Mouse (Mus musculus) lung, adult 2 months (tissue): ENCODE measurements around the gene Ric1. TPM values are rescaled to one million over a fixed set of nuclear protein-coding genes. Genes with fewer than 3 reads are reported as not detected.
A peak's percentile ranks its signal among the peaks of the same experiment; 100 is the strongest.

ENCODE experiments used
- DNase-seq: peaks from one replicate; pipeline ENCODE4 v3.0.0; 2022
- H3K4me1 ChIP-seq: fragments of 200-500 bp; 2 replicates; pipeline ENCODE4 v1.6.1; 2011; ENCODE audit warnings: low read length; ENCODE audit not compliant: control insufficient read depth, insufficient read depth
- H3K4me3 ChIP-seq: fragments of 200-500 bp; replicated peaks from 2 replicates; pipeline ENCODE3; 2011; ENCODE audit warnings: low read depth, mild to moderate bottlenecking, control low read depth, low read length; ENCODE audit errors: extremely low read depth
- CTCF ChIP-seq: fragments of 200-500 bp; IDR thresholded peaks from 2 replicates; pipeline ENCODE4 v1.5.1; 2011; ENCODE audit warnings: mild to moderate bottlenecking, low read length, control low read depth; ENCODE audit not compliant: insufficient read depth
- POLR2A ChIP-seq: fragments of 200-500 bp; IDR thresholded peaks from 2 replicates; pipeline ENCODE4 v1.6.1; 2011; ENCODE audit warnings: low read depth, mild to moderate bottlenecking, control low read depth, low read length, borderline replicate concordance; ENCODE audit errors: extremely low read depth
- WGBS: fragments of 180-500 bp; shearing (Covaris S2); methylation state at CpG from one replicate; pipeline ENCODE4 v1.1.7; 2018; 5-methylcytosine and 5-hydroxymethylcytosine counted together
- polyA plus RNA-seq: library from polyadenylated mRNA; depleted of rRNA; stranded (reverse); fragments of >200 nt; gene quantifications from 2 replicates; pipeline ENCODE4 v1.2.3, GENCODE M21; 2012

The Ric1 gene
- polyA plus RNA-seq, 1 experiment = 19.1 TPM

- no peak for DNase-seq
- TF ChIP-seq CTCF = no peak
- no peak for TF ChIP-seq POLR2A
- no peak overlapping the region for H3K4me3 ChIP-seq
- H3K4me1 ChIP-seq = no peaks in the 10 kb centered on the region; the same call in 1 of the 2 replicates
- 88% methylated on average over 7 of the region's 7 CpGs for WGBS
Measured at GRCm38 (mm10) chr19:29509857-29510256, 12.2 kb upstream of the Ric1 start.

DNA sequence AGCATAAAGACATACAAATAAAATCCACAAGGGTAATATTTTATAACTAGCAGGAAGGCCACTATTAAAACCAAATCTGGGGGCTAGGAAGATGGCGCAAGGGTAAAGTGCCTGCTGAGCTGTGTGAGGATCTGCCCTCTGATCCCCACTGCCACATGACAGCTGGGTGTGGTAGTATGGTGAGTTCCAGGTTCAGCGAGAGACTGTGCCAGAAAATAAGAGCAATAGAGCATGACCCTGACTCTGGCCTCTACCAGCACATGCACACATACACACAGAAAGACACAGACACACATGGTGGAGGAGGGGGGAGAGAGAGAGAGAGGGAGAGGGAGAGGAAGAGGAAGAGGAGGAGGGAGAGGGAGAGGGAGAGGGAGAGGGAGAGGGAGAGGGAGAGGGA lies 10.3 kb upstream of the Ric1 start:
- 53% methylated on average over 2 of the region's 2 CpGs for WGBS
- H3K4me3 ChIP-seq = no peak overlapping the region
- H3K4me1 ChIP-seq = no peaks in the 10 kb centered on the region; the same call in 1 of the 2 replicates
- no peak for DNase-seq
- no peak for TF ChIP-seq POLR2A
- no peak for TF ChIP-seq CTCF

- H3K4me3 ChIP-seq = no peak overlapping the region
- TF ChIP-seq POLR2A (no peak), CTCF (no peak)
- H3K4me1 ChIP-seq = no peaks in the 10 kb centered on the region; the same call in 1 of the 2 replicates
- 48% methylated on average over 2 of the region's 2 CpGs for WGBS
- no peak for DNase-seq
Measured at GRCm38 (mm10) chr19:29513111-29513766, 8.8 kb upstream of the Ric1 start.

DNA sequence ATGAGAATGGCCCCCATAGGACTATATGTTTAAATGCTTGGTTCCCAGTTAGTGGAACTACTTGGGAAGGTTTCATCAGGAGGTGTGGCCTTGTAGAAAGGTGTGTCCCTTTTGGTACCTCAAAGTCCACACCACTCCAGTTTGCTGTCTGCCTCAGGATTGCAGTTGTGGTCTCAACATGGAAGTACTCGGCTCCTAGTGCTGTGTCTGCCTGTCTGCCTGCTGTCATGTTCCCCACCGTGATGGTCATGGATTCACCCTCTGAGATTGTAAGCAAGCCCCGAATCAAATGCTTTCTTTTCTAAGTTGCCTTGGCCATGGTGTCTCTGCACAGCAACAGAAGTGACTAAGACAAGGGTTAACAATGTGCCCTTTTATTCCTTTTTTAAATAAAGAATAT lies 8.0 kb upstream of the Ric1 start:
- no peaks in the 10 kb centered on the region; the same call in 1 of the 2 replicates for H3K4me1 ChIP-seq
- no peak overlapping the region for H3K4me3 ChIP-seq
- TF ChIP-seq CTCF (no peak), POLR2A (no peak)
- no peak for DNase-seq
- WGBS = 91% methylated on average over 3 of the region's 3 CpGs

DNA sequence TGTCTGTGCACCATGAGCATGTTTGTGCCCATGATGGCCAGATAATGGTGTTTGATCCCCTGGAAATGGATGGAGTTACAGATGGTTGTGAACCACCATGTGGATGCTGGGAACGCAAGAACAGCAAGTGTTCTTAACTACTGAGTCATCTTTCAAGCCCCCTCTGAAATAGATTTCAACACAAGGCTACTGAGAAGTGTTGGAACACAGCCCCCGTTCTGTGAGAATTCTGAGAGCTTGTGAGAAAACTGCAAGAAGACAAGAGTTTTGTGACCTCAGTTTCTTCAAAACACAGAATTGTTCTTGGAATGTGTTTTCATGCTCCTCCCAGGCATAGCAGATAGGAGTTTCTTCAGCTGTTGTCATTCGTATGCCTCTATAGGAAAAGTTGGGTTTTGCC lies 6.7 kb upstream of the Ric1 start:
- no peak for DNase-seq
- TF ChIP-seq CTCF (no peak), POLR2A (no peak)
- no peak overlapping the region for H3K4me3 ChIP-seq

GRCm38 (mm10) chr19:29515991-29516390 lies 6.1 kb upstream of the Ric1 start:
- TF ChIP-seq POLR2A (no peak), CTCF (no peak)
- Histone ChIP-seq H3K4me1 (peaks cover under 1% of the 10 kb centered on the region; the same call in 1 of the 2 replicates), H3K4me3 (no peak overlapping the region)
- no peak for DNase-seq
- 81% methylated on average over 10 of the region's 10 CpGs for WGBS

More for the DNA sequence above, 6.7 kb upstream of the Ric1 start:
- H3K4me1 ChIP-seq = no peaks in the 10 kb centered on the region; the same call in 1 of the 2 replicates
- 91% methylated on average over 3 of the region's 3 CpGs for WGBS

GRCm38 (mm10) chr19:29518409-29518808 lies 3.7 kb upstream of the Ric1 start:
- DNase-seq = no peak
- Histone ChIP-seq H3K4me1 (peaks cover 7% of the 10 kb centered on the region), H3K4me3 (no peak overlapping the region)
- WGBS = 70% methylated on average over 7 of the region's 7 CpGs
- TF ChIP-seq CTCF = no peak

GRCm38 (mm10) chr19:29518922-29519321 lies 3.2 kb upstream of the Ric1 start:
- Histone ChIP-seq H3K4me3 (no peak overlapping the region), H3K4me1 (peaks cover 9% of the 10 kb centered on the region)
- 85% methylated on average over 4 of the region's 4 CpGs for WGBS
- no peak for TF ChIP-seq POLR2A
- no peak for TF ChIP-seq CTCF
- DNase-seq = no peak

DNA sequence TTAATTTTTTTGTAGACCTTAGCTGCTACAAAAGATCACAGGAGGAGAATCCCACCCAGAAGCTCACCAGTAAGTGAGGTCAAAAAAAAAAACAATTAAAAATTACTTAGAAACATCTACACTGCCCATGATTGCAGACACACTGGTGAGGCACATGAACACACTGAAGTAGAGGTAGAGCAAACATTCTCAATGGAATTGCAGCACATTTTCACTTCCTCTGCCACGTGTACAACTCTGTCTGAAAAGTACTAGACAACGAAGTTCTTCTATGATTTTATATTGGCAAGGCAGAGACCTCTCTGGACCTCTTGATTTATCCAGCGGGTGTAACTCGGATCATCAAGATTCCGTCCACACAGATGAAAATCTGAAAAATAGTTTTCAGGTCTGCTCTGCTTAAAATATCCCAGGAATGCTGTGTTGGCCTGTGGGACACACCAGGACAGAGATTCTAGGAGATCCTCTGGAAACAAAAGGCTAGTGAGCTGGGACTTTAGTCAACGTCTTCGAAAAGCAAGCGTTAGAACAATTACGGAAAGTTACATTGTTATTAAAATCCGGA lies 1.0 kb upstream of the Ric1 start:
- no peak for DNase-seq
- no peak overlapping the region for H3K4me3 ChIP-seq

GRCm38 (mm10) chr19:29522445-29523229 lies 555 bp downstream of the Ric1 start:
- peak overlapping the region; percentile 100 for H3K4me3 ChIP-seq
- TF ChIP-seq POLR2A = no peak
- no peak for TF ChIP-seq CTCF
- under 1% methylated on average over 92 of the region's 92 CpGs for WGBS
- peak; percentile 64 for DNase-seq
- peaks cover 9% of the 10 kb centered on the region for H3K4me1 ChIP-seq

More for the DNA sequence above, 1.0 kb upstream of the Ric1 start:
- WGBS = 26% methylated on average over 10 of the region's 10 CpGs
- H3K4me1 ChIP-seq = peaks cover 9% of the 10 kb centered on the region
- TF ChIP-seq POLR2A (no peak), CTCF (no peak)
